Mouse (Mus musculus): ENCODE measurements around the gene Gm9936.
"Not testable (repeated sequence)": the region's sequence is repeated elsewhere in the genome, so short reads cannot be mapped to it uniquely, and the experiment has no call there.

Gm9936 gene

DNA sequence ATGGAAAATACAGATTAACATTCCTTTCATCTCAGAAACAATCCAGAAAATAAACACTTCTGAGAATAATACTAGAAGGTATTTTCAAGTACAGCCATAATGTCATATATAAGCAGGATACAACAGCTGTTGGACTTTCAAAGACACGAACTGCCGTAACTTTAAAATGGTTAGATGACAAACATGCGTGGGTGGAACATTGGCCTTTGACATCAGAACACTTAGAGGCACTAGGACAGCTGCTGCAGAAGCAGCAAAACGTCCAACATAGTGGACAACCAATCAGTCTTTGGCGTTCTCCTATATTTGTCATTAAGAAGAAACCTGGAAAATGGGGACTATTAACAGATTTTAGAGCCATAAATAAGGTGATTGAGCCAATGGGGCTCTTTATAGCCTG is 18.0 kb downstream of the Gm9936 start:
- not testable (repeated sequence) for DNase-seq (ENCODE audit: low read depth, low spot score)

DNA sequence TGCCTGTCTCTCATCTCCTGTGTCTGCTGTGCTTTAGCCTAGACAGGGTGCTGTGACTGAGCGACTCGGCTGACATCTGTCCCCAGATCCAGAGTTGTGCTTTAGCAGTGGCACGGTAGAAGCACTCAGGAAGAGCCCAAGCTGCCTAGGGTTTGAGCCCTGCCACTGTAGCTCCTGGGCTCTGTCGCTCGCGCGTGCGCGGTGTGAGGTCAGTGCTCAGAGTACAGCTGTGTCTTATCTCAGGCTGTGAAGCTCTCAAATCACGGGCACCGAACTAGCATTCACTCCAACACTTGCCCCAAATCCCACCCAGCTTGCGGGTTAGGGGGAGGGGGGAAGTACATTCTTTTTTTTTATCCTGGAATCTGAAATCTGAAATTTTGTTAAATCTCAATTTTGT is 21.6 kb downstream of the Gm9936 start:
- no peak for DNase-seq (ENCODE audit: low read depth, low spot score)

DNA sequence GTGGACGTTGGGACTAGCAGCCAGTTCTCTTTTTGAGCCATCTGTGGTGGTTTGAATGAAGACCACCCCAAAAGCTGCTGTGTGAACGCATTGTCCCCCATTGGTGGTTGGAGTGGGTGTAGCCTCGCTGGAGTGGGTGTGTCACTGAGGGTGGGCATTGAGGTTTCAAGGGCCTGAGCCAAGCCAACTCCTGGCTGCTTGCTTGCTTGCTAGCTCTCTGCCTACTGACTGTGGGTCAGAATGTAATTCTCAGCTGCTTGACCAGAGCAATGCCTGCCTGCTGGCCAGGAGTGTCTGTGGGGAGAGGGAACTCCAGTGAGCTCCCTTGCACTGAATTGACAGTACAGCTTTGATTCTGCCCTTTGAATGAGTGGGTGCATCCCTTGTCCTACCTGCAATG is 28.7 kb downstream of the Gm9936 start:
- no peak for DNase-seq (ENCODE audit: low read depth, low spot score)

DNA sequence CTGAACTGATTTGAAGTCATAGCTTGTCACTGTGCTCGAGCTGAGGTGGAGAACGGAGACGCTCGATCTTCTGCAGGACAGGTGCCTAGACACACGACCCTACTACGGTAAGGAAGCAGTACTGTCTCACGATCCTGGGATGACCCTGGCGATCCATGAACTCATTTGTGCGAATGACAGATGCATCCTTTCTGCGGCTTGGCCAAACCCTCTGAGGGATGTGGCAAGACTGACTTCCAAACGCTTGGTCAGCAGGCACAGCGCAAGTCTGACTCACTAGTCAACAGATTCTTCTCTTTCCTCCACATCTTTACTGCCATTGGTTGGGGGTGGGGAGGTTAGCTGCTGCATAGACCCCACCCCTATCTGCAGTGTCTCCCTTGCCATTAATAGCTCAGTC is 31.1 kb downstream of the Gm9936 start:
- no peak for DNase-seq (ENCODE audit: low read depth, low spot score)

DNA sequence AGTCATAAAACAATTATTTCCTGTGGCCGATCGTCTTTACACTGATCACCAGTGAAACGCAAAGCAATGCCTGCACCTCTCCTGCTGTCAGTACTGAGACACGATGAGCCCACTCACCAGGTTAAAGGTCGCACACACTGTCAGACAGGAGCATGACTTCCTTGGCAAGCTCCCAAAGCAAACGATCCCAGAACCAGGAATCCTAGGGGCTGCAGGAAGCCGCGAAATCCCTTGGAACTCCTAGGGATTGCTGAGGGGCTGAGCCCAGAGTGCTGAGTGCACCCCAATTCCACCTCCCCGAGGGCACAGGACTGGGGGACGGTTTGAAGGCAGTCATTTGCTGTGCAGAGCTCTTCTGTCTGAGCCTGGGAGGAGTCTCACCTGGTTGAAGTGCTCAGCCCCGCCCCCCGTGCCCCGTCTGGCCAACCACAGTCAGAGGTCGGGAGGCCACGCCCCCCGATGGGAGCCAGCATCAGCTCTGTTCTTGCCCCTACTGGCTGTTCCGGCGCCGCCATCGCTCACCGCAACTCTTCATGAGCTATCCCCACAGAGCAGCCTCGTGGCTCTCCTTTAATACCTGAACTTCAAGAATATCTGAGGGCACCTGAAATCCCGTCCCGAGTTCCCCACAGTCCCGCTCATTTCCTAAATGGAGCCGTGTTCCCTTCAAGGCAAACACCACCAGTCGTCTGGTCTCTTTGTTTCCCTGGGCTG is 32.3 kb downstream of the Gm9936 start:
- peak; percentile 82 for DNase-seq (ENCODE audit: low read depth, low spot score)

DNA sequence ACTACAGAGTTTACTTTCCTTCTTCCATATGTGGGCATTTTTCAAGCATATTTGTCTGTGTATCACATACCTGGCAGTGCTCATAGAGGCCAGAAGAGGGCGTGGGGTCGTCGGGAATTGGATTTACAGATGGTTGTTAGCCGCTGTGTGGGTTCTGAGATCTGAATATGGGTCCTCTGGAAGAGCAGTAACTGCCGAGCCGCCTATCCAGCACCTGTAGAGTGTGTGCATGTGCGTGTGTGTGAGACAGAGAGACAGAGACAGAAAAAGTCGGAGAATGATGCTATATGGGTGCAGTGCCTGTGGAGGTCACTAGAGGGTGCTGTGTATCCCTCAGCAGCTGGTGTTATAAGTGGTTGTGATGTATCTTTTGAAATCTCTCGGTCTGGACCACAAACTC is 34.3 kb downstream of the Gm9936 start:
- DNase-seq (ENCODE audit: low read depth, low spot score): peak; percentile 66

DNA sequence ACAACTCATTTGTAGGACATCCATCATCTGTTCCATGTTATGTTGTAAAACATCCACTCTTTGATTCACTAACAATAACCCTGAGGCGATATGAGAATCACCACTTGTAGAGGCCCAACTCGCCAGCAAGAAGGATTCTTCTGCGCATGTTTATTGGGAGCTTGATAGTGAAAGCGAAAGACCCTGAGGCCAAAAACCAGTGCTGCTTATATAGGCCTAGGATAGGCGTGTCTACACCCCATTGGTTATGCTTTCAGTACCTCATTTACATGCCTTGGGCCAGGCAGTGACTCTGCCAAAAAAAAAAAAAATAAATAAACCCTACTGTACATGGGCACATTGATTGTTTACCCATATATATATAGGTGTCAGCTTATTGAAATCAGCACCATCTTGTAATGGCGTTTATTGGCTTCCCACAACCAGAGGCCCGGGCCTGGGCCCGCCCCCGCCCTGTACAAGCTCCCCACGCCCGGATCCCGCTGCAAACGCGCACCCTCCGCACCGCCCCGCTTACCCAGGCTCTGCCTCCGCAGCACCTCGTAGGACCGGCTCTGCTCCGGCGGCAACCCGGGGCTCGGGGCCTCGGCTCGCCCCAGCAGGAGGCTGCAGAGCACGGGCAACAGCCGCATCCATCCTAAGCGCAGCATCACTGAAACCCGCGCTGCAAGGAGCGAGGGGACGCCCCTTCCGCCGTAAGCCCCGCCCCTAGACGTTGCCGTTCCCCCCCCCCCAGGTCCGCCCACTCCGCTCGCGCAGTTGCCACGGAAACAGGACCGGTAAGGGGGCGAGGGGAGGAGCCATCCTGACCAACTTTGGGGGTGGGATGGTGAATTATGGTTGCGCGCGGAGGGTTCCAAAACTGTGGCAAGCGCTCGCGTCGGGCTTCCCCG is 35.4 kb downstream of the Gm9936 start, which contains the start of gene 1500011B03Rik:
1500011B03Rik (minus strand) TSS at position 673 of the 893 bp plus-strand sequence.
- peak; percentile 37 for DNase-seq (ENCODE audit: low read depth, low spot score)

DNA sequence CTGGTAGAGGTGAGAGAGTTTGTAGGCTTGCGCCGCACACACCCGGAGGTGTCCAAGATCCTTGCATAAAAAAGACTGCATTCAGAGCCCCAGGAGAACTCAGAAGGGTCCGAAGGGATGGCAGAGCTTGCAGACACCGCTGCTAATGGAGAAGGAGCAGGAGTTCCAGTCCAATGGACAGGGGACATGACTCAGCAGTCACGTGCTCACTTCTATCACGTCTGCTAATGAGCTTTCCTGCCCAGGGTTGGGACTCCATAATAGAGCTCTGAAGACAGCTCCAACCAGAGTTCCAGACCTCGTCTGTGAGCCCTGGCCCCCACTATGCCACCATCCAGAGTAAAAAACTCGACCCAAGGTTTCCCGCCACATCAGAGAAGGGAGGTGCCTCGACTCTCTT is 40.4 kb downstream of the Gm9936 start:
- peak; percentile 43 for DNase-seq (ENCODE audit: low read depth, low spot score)

DNA sequence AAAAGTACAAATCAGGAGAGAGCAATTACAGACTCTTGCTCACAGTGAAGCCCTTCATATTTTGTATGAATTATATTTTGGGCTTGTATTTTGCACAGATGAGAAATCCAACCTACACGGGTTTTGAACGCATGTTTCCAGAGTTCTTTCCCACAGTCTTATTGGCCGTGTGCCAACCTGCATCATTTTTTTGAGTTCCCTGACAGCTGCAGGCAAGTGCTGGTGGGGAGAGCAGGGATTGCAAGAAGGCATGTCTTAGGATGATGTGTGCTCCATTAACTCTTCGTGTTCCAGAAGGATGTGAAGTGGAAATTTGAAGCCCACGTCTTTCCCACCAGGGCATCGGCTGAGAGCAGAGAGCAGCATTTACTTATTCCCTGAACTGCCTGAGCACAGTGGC is 41.9 kb downstream of the Gm9936 start:
- no peak for DNase-seq (ENCODE audit: low read depth, low spot score)

DNA sequence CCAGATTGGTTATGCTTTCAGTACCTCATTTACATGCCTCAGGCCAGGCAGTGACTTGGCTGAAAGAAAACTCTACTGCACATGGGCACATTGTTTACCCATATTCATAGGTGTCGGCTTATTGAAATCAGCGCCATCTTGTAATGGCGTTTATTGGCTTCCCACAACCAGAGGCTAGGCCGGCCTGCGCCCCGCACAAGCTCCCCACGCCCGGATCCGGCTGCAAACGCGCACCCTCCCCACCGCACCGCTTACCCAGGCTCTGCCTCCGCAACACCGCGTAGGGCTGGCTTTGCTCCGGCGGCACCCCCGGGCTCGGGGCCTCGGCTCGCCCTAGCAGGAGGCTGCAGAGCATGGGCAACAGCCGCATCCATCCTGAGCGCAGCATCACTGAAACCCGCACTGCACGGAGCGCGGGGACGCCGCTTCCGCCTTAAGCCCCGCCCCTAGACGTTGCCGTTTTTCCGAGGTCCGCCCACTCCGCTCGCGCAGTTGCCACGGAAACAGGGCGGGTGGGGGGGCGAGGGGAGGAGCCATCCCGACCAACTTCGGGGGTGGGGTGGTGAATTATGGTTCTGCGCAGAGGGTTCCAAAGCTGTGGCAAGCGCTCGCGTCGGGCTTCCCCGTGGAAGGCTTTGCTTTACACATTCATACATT is 44.8 kb downstream of the Gm9936 start:
- peak; percentile 56 for DNase-seq (ENCODE audit: low read depth, low spot score)

DNA sequence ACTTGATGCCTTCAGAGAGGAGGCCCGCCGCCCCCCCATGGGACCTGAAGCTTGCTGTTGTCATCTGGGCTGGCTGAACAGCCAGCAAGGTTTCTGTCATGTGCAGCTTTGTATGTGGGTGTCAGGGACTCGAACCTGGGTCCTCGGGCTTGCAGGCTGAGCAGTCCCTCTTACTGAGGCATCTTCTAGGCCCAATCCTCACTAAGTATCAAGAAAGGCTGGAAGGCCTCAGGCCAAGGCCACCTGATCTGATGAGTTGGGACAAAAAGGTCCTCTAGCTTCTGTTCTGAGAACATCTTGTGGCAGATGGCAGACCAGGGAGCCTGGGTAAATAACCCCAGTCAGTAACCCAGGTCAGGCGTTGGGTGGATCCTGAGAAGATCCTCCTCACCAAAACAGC is 48.7 kb downstream of the Gm9936 start:
- DNase-seq (ENCODE audit: low read depth, low spot score): no peak

DNA sequence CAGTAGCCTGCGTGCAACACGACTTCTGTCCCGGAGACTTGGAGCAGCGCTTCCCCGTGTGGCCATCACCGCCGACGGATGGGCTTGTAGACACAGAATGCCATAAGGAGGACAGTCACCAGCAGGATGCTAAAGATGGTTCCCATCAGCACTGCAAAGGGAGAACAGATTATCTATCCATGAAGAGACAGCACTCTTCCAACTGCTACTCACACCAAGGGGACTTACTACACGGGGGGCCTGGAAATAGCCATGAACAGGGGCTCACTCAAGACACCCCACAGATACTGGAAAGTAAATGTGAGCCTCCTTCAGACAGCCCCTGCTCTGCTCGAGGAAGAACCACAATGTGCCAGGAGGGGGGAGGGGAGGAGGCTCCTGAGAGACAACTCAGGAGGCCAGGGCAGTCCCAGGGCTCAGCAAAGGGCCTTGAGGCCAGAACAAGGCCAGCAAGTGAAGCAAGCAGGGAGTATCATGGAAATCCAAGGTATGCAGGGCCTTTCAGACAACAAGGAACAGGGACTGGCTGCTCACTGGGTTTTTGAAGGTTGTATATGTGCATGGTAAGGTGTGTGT is 49.2 kb downstream of the Gm9936 start:
- no peak for DNase-seq (ENCODE audit: low read depth, low spot score)

DNA sequence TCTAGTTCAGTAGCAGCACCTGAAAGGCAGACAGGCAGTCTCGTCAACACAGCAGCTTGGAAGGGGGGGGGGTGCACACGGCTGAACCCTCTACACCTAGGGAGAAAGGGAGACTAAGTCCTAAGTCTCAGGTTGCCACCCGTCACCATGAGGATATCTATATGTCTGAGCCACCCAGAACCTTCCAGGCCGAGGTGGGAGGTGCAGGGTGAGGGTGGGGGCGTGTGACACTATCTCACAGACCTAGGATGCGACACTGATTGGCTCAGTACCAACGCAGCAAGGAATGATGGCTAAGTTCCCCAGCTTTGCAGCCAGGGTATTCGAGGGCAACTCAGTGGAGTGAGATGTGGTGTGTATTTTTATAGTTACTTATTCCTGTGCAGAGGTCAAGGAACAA is 50.1 kb downstream of the Gm9936 start:
- no peak for DNase-seq (ENCODE audit: low read depth, low spot score)

DNA sequence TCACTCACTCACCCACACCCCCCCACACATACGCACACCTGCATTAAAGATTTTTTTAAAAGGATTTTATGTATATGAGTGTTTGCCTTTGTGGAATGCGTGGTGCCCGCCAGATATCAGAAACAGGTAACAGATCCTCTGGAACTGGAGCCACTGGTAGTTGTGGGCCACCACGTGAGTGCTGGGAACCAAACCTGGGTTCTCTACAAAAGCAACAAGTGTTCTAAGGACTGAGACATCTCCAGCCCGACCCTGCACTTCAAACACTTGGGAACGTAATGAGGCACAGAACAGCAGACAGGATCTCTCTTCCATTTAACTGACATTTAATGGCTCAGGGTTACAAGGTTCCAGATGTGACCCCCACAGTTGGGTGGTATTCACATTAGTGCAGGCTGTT is 50.6 kb downstream of the Gm9936 start:
- no peak for DNase-seq (ENCODE audit: low read depth, low spot score)

DNA sequence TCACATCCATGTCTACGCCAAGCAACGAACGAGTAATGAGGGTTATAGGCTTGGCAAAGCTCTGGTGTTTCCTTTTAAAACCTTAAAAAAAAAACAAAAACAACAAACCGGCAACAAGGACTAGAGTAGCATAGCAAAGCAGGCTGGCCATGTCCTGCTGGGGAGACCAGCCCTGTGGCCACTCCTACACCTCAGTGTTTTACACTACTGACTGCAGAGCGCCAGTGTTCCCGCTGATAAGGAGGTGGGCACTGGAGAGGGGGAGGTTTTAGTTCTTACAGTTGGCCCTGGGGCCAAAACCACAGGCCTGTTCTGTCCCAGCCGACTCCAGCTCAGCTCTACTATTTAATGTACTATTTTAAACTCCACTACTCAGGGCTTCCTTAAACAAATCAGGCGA is 51.0 kb downstream of the Gm9936 start:
- DNase-seq (ENCODE audit: low read depth, low spot score): no peak

DNA sequence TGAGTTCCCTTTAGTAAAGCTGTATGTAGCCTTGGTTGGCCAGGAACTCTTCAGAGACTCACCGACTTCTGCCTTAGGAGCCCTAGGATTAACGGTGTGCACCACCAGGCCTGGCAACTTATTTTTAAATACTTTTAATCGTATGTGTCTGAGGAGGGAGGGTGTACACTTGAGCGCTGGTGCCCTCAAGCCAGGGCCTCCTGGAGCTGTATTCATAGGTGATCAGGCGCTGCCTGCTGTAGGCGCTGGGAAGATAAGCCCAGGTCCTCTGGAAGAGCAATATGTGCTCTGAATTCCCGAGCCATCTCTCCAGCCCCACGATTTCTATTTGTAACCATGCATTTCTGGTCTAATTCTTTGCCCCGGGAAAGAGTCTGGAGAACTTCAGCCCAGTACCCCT is 51.4 kb downstream of the Gm9936 start:
- no peak for DNase-seq (ENCODE audit: low read depth, low spot score)

DNA sequence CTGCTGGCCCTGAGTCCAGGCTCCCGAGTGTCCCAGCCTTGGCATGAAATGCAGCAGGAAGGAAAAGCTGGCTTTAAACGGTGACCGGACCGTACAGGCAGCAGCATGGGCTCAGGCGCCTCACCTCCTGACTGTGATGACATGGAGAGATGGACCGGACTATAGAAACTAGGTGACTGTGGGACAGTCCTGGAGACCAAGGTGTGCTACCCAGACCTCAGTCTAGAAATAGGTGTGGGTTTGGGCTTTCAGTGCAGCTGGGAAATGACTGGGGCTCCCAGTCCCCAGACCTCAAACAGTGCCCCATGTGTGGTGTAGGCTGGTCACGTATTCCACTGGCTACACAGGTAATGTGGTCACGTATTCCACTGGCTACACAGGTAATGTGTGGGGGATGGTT is 51.8 kb downstream of the Gm9936 start:
- DNase-seq (ENCODE audit: low read depth, low spot score): no peak

All from c-Kit-negative CD71-positive TER-119-positive erythroid progenitor cells, embryonic 14.5 days (primary cell).